Mouse (Mus musculus) hindbrain, embryonic 15.5 days (tissue): ENCODE data around the gene Fto. TPM values are rescaled to one million over a fixed set of nuclear protein-coding genes. Genes with fewer than 3 reads are reported as not detected.

Experiments
- ATAC-seq: fragments of 200-750 bp; cut with Nextera tagmentation; 2 replicates; pipeline ENCODE4 v1.8.0; 2017; ENCODE audit warnings: low read depth, moderate number of reproducible peaks, moderate TSS enrichment; ENCODE audit not compliant: low FRiP score
- H3K27ac ChIP-seq: fragments of 300-500 bp; sonication (generic); replicated peaks from 2 replicates; pipeline ENCODE4 v1.5.1; 2015; ENCODE audit warnings: mild to moderate bottlenecking, inconsistent platforms
- H3K27me3 ChIP-seq: fragments of 300-500 bp; sonication (generic); 2 replicates; pipeline ENCODE4 v1.6.1; 2015; ENCODE audit warnings: control low read depth, inconsistent platforms
- H3K36me3 ChIP-seq: fragments of 300-500 bp; sonication (generic); 2 replicates; pipeline ENCODE4 v1.6.1; 2015; ENCODE audit warnings: control low read depth, inconsistent platforms
- H3K4me1 ChIP-seq: fragments of 300-500 bp; sonication (generic); replicated peaks from 2 replicates; pipeline ENCODE4 v1.6.1; 2015; ENCODE audit warnings: control low read depth, inconsistent platforms
- H3K4me2 ChIP-seq: fragments of 300-500 bp; sonication (generic); 2 replicates; pipeline ENCODE4 v1.6.1; 2015; ENCODE audit warnings: moderate library complexity, mild to moderate bottlenecking, inconsistent platforms
- H3K4me3 ChIP-seq: fragments of 300-500 bp; sonication (generic); 2 replicates; pipeline ENCODE4 v1.5.1; 2015; ENCODE audit warnings: mild to moderate bottlenecking, inconsistent platforms
- H3K9ac ChIP-seq: fragments of 300-500 bp; sonication (generic); 2 replicates; pipeline ENCODE4 v1.6.1; 2015; ENCODE audit warnings: inconsistent platforms
- H3K9me3 ChIP-seq: fragments of 300-500 bp; sonication (generic); 2 replicates; pipeline ENCODE4 v1.6.1; 2016; ENCODE audit warnings: control low read depth, inconsistent platforms
- WGBS: fragments of 180-500 bp; shearing (Covaris S2); methylation state at CpG from one replicate; pipeline ENCODE4 v1.1.7; 2015; 5-methylcytosine and 5-hydroxymethylcytosine counted together
- polyA plus RNA-seq: library from polyadenylated mRNA; unstranded; fragments of >200 nt; fragmentation: Nextera tagmentation; extraction: Ambion mirVana; gene quantifications from 2 replicates; pipeline ENCODE4 v1.2.1, GENCODE M21; 2015

Fto gene
- polyA plus RNA-seq, 1 experiment from 2014 or later = 158 TPM

GRCm38 (mm10) chr8:91448667-91449329, 135.5 kb downstream of the Fto start:
- Histone ChIP-seq H3K36me3 (no peaks in the 10 kb centered on the region), H3K9me3 (no peaks in the 10 kb centered on the region), H3K4me3 (no peak overlapping the region), H3K4me2 (no peak overlapping the region), H3K27ac (no peak overlapping the region), H3K9ac (no peak overlapping the region), H3K27me3 (no peaks in the 10 kb centered on the region), H3K4me1 (no peaks in the 10 kb centered on the region)
- whole genome bisulfite sequencing = 93% methylated on average over 7 of the region's 7 CpGs
- no peak for ATAC-seq

- ATAC-seq = no peak
- Histone ChIP-seq H3K36me3 (no peaks in the 10 kb centered on the region), H3K4me3 (no peak overlapping the region), H3K27me3 (no peaks in the 10 kb centered on the region), H3K4me1 (no peaks in the 10 kb centered on the region), H3K27ac (no peak overlapping the region), H3K9ac (no peak overlapping the region), H3K4me2 (no peak overlapping the region), H3K9me3 (no peaks in the 10 kb centered on the region)
- WGBS = 97% methylated on average over 2 of the region's 2 CpGs
Observed at GRCm38 (mm10) chr8:91454926-91455325, 141.6 kb downstream of the Fto start.

GRCm38 (mm10) chr8:91455591-91455990, 142.3 kb downstream of the Fto start:
- Histone ChIP-seq H3K4me2 (no peak overlapping the region), H3K9me3 (no peaks in the 10 kb centered on the region), H3K9ac (no peak overlapping the region), H3K4me1 (no peaks in the 10 kb centered on the region), H3K27ac (no peak overlapping the region), H3K27me3 (no peaks in the 10 kb centered on the region), H3K36me3 (no peaks in the 10 kb centered on the region), H3K4me3 (no peak overlapping the region)
- WGBS = 92% methylated on average over 5 of the region's 5 CpGs
- ATAC-seq = no peak

- Histone ChIP-seq H3K27ac (no peak overlapping the region), H3K9ac (no peak overlapping the region), H3K4me3 (no peak overlapping the region), H3K36me3 (no peaks in the 10 kb centered on the region), H3K4me2 (no peak overlapping the region), H3K27me3 (no peaks in the 10 kb centered on the region), H3K4me1 (no peaks in the 10 kb centered on the region), H3K9me3 (no peaks in the 10 kb centered on the region)
- WGBS = 91% methylated on average over 1 of the region's 1 CpGs
- no peak for ATAC-seq
Observed at GRCm38 (mm10) chr8:91458016-91458415, 144.7 kb downstream of the Fto start.

GRCm38 (mm10) chr8:91460965-91461364, 147.6 kb downstream of the Fto start:
- H3K4me2 ChIP-seq = no peak overlapping the region
- H3K4me1 ChIP-seq = no peaks in the 10 kb centered on the region
- H3K4me3 ChIP-seq = no peak overlapping the region
- H3K27me3 ChIP-seq = no peaks in the 10 kb centered on the region
- no peaks in the 10 kb centered on the region for H3K9me3 ChIP-seq
- H3K27ac ChIP-seq = no peak overlapping the region
- H3K9ac ChIP-seq = no peak overlapping the region
- no peaks in the 10 kb centered on the region for H3K36me3 ChIP-seq
- ATAC-seq = no peak
- 93% methylated on average over 6 of the region's 6 CpGs for WGBS

DNA sequence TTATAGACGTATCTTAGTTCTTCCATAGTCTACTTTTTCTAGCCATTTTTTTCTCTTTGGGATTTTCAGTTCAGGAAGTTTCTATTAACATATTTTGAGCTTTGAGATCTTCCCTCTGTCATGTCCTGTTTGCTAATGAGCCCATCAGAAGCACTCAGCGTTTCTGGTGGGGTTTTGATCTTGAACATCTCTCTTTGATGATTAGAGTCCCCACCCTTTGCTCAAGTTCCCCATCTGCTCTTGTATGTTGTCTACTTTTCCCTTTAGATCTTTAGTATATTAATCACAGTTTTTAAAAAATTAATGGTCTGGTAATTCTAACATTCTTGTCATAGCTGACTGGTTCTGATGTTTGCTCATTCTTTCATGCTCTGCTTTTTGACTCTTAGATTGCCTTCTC, 150.4 kb downstream of the Fto start:
- 84% methylated on average over 2 of the region's 2 CpGs for WGBS
- no peaks in the 10 kb centered on the region for H3K4me1 ChIP-seq
- H3K4me3 ChIP-seq = no peak overlapping the region
- no peak for ATAC-seq
- no peak overlapping the region for H3K4me2 ChIP-seq
- no peaks in the 10 kb centered on the region for H3K36me3 ChIP-seq
- H3K9me3 ChIP-seq = no peaks in the 10 kb centered on the region
- no peak overlapping the region for H3K9ac ChIP-seq
- no peak overlapping the region for H3K27ac ChIP-seq
- no peaks in the 10 kb centered on the region for H3K27me3 ChIP-seq

GRCm38 (mm10) chr8:91467463-91467862, 154.1 kb downstream of the Fto start:
- Histone ChIP-seq H3K4me2 (no peak overlapping the region), H3K27ac (no peak overlapping the region), H3K9me3 (no peaks in the 10 kb centered on the region), H3K36me3 (no peaks in the 10 kb centered on the region), H3K4me3 (no peak overlapping the region), H3K9ac (no peak overlapping the region), H3K27me3 (no peaks in the 10 kb centered on the region), H3K4me1 (no peaks in the 10 kb centered on the region)
- 92% methylated on average over 3 of the region's 3 CpGs for WGBS
- ATAC-seq = no peak

GRCm38 (mm10) chr8:91467881-91468534, 154.7 kb downstream of the Fto start:
- Histone ChIP-seq H3K27me3 (no peaks in the 10 kb centered on the region), H3K4me3 (no peak overlapping the region), H3K9ac (no peak overlapping the region), H3K4me1 (no peaks in the 10 kb centered on the region), H3K36me3 (no peaks in the 10 kb centered on the region), H3K27ac (no peak overlapping the region), H3K4me2 (no peak overlapping the region), H3K9me3 (no peaks in the 10 kb centered on the region)
- no peak for ATAC-seq
- WGBS = 92% methylated on average over 8 of the region's 8 CpGs

DNA sequence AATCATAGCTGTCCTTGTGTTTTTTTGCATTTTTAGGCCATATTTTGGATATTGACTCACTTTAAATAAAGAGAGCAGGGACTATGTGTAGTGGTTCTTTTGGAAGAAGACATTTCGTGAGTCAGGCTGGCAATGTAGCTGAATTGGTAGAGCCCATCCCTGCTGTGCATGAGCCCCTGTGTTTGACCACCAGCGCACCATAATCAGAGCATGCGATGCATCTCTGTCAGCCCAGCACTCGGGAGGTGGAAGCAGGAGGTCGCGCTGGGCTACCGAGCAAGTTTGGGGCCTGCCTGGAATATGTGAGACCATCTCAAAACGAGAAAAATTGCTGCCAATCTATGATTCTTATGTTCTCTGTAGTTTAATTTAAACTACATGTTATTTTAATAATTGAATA, 156.1 kb downstream of the Fto start:
- H3K9ac ChIP-seq = no peak overlapping the region
- no peaks in the 10 kb centered on the region for H3K27me3 ChIP-seq
- no peak for ATAC-seq
- H3K36me3 ChIP-seq = no peaks in the 10 kb centered on the region
- no peak overlapping the region for H3K27ac ChIP-seq
- H3K9me3 ChIP-seq = no peaks in the 10 kb centered on the region
- H3K4me2 ChIP-seq = no peak overlapping the region
- no peak overlapping the region for H3K4me3 ChIP-seq
- WGBS = 85% methylated on average over 8 of the region's 8 CpGs
- no peaks in the 10 kb centered on the region for H3K4me1 ChIP-seq

GRCm38 (mm10) chr8:91474731-91475279, 161.5 kb downstream of the Fto start:
- no peak overlapping the region for H3K4me3 ChIP-seq
- no peak for ATAC-seq
- H3K27ac ChIP-seq = no peak overlapping the region
- WGBS = 91% methylated on average over 6 of the region's 6 CpGs
- peaks cover 11% of the 10 kb centered on the region; the same call in 1 of the 2 replicates for H3K36me3 ChIP-seq
- H3K4me2 ChIP-seq = no peak overlapping the region
- no peaks in the 10 kb centered on the region for H3K9me3 ChIP-seq
- H3K27me3 ChIP-seq = no peaks in the 10 kb centered on the region
- H3K4me1 ChIP-seq = no peaks in the 10 kb centered on the region
- H3K9ac ChIP-seq = no peak overlapping the region

GRCm38 (mm10) chr8:91476988-91477387, 163.7 kb downstream of the Fto start:
- Histone ChIP-seq H3K27me3 (no peaks in the 10 kb centered on the region), H3K4me2 (no peak overlapping the region), H3K9ac (no peak overlapping the region), H3K4me1 (no peaks in the 10 kb centered on the region), H3K36me3 (peaks cover 11% of the 10 kb centered on the region; the same call in 1 of the 2 replicates), H3K9me3 (no peaks in the 10 kb centered on the region), H3K27ac (no peak overlapping the region), H3K4me3 (no peak overlapping the region)
- WGBS = 96% methylated on average over 5 of the region's 5 CpGs
- no peak for ATAC-seq

DNA sequence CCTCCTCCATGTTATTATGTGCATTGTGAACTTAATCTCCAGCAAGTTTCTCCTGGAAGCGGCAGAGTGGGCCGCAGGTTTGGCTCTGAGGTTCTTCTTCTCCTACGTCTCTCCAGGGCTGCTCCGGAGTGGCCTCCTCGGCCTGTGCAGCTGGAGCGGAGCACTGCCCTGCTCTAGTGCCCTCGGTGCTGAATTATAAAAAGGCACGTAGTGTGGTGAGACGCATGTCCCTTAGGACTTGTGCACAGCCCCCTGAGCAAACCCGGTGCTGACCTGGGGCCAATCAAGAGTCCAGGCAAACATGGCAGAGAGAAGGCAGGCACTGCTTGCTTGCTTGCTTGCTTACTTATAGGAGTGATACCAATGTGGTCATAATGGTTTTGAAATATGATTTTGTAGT, 164.1 kb downstream of the Fto start:
- Histone ChIP-seq H3K9ac (no peak overlapping the region), H3K27ac (no peak overlapping the region), H3K36me3 (peaks cover 11% of the 10 kb centered on the region; the same call in 1 of the 2 replicates), H3K9me3 (no peaks in the 10 kb centered on the region), H3K27me3 (no peaks in the 10 kb centered on the region), H3K4me1 (no peaks in the 10 kb centered on the region), H3K4me2 (no peak overlapping the region), H3K4me3 (no peak overlapping the region)
- no peak for ATAC-seq
- WGBS = 91% methylated on average over 10 of the region's 10 CpGs
